Comparison of ENCODE assay signal across 20 mouse cellular contexts in the genomic region with DNA sequence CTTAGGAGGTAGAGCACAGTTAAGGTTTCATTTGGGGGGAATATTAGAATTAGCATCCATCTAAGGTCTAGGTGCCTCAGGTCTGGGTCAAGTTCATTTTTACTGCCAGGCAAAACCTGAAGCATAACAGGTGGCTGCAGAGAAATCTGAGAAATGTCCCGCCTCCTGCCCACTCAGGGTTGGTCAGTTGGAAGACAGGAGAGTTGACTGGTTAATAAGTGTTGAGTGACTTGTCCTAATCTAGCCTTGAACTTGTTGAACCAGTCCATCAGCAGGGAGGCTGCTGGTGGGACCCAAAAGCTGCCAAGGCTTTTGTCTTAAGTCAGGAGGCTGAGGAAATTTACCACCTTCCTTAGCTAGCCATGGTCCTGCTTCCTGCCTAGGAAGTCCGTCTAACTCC. TPM values are rescaled to one million over a fixed set of nuclear protein-coding genes. Genes with fewer than 3 reads are reported as not detected.
A peak's percentile ranks its signal among the peaks of the same experiment; 100 is the strongest.
DNase-seq lines count a peak whose midpoint lies in the region; ATAC-seq lines count a peak whose summit lies in the region.
"Had no signal": no experiment of that assay in that cellular context is flagged by ENCODE, and none has a peak within 500 bp of the region (broad histone marks: within the 10 kb centered on the region; RNA-seq: fewer than 3 reads in every experiment).

No protein-coding gene starts in this region.

- 63% methylated on average over 2 of the region's 2 CpGs for WGBS in embryonic facial prominence, embryonic 15.5 days

- no peaks in the 10 kb centered on the region for H3K9me3 ChIP-seq in embryonic facial prominence, embryonic 15.5 days (replicated peaks)
- H3K9me3 ChIP-seq: embryonic facial prominence, embryonic 12.5 days; heart, embryonic 15.5 days; hindbrain, embryonic 12.5 days had no signal

- no peaks in the 10 kb centered on the region for H3K36me3 ChIP-seq in embryonic facial prominence, embryonic 15.5 days
- H3K36me3 ChIP-seq: embryonic facial prominence, embryonic 12.5 days; heart, embryonic 15.5 days; hindbrain, embryonic 12.5 days had no signal

- peaks cover 17% of the 10 kb centered on the region for H3K4me1 ChIP-seq in embryonic facial prominence, embryonic 15.5 days

- peaks cover 26% of the 10 kb centered on the region for H3K27me3 ChIP-seq in embryonic facial prominence, embryonic 15.5 days

- H3K27ac ChIP-seq in embryonic facial prominence, embryonic 15.5 days (replicated peaks) = no peak overlapping the region
- H3K27ac ChIP-seq: embryonic facial prominence, embryonic 12.5 days; heart, embryonic 15.5 days; hindbrain, embryonic 12.5 days had no signal

- no peak overlapping the region for H3K4me3 ChIP-seq in embryonic facial prominence, embryonic 15.5 days (replicated peaks)
- H3K4me3 ChIP-seq: embryonic facial prominence, embryonic 12.5 days; heart, embryonic 15.5 days; hindbrain, embryonic 12.5 days had no signal

- peak; percentile 14 for DNase-seq in kidney, adult 11 months
- DNase-seq in kidney, adult 18-20 months = no peak
- peak; percentile 31 for DNase-seq in kidney, postnatal 10 days
- peak; percentile 59 for DNase-seq in lung, postnatal 36 days
- no peak for DNase-seq in testis, postnatal 10 days (ENCODE audit: low spot score)
- no peak for DNase-seq in heart, adult 18-20 months
- DNase-seq: adrenal gland, adult 2 months; cerebellum, adult 8-10 months; thymus, adult 18-20 months had no signal

- H3K9ac ChIP-seq in embryonic facial prominence, embryonic 15.5 days = no peak overlapping the region
- H3K9ac ChIP-seq: embryonic facial prominence, embryonic 12.5 days; heart, embryonic 15.5 days; hindbrain, embryonic 12.5 days had no signal

- peak; percentile 67; the same call in 1 of the 2 replicates for ATAC-seq in embryonic facial prominence, embryonic 15.5 days (ENCODE audit: insufficient number of reproducible peaks, low FRiP score, low TSS enrichment, low read depth)
- ATAC-seq in erythroblast, adult 5-6 weeks (replicated peaks; ENCODE audit: low FRiP score, poor library complexity, severe bottlenecking) = no peak
- ATAC-seq: forebrain, embryonic 16.5 days; Patski had no signal

- H3K4me2 ChIP-seq in embryonic facial prominence, embryonic 15.5 days (replicated peaks) = no peak overlapping the region
- H3K4me2 ChIP-seq: embryonic facial prominence, embryonic 12.5 days; heart, embryonic 15.5 days; hindbrain, embryonic 12.5 days had no signal

RNA-seq across cellular contexts. Expression of a gene that starts 3.8 kb away (rescaled TPM):
- 0.24 and 0.63 TPM in 2 replicates for polyA plus RNA-seq in embryonic facial prominence, embryonic 15.5 days (2015; fragmentation: Nextera tagmentation; extraction: Ambion mirVana)
- not detected in 2 replicates for total RNA-seq in erythroblast, adult 5-6 weeks (2015; ENCODE audit: low replicate concordance)
- total RNA-seq in erythroblast, adult 5-6 weeks (2017; ENCODE audit: low replicate concordance) = not detected in 2 replicates
- total RNA-seq in heart, adult 18-20 months (2021) = 1 to 10 TPM; 1.5 to 1.6 TPM
- total RNA-seq: liver, adult 2 months; megakaryocyte, adult 5-6 weeks; monocyte, adult 5-6 weeks had no signal
- polyA plus RNA-seq: heart, embryonic 15.5 days; liver, adult 2 months; Patski; spleen, adult 2 months had no signal

Comparison
In these comparisons a context has a peak if more than half of its experiments do, and no peak if none do; other contexts are left out.
1. DNase-seq: peak in kidney, adult 11 months (single experiment), kidney, postnatal 10 days (single experiment) and lung, postnatal 36 days (single experiment); none in kidney, adult 18-20 months (single experiment), testis, postnatal 10 days (single experiment) and heart, adult 18-20 months (0 of 2).